15 mouse cellular contexts compared by ENCODE assay signal in genomic region chr11:32395791-32396190, GRCm38 (mm10).
"Had no signal": no experiment of that assay in that cellular context is flagged by ENCODE, and none has a peak within 500 bp of the region (broad histone marks: within the 10 kb centered on the region; RNA-seq: fewer than 3 reads in every experiment).

No protein-coding gene starts in this region.

- H3K9ac ChIP-seq: liver, embryonic 14.5 days; lung, embryonic 15.5 days; midbrain, embryonic 12.5 days; neural tube, embryonic 13.5 days had no signal

- H3K9me3 ChIP-seq: limb, embryonic 12.5 days; lung, embryonic 15.5 days; midbrain, embryonic 12.5 days; neural tube, embryonic 13.5 days had no signal

- H3K27me3 ChIP-seq: limb, embryonic 12.5 days; lung, embryonic 15.5 days; midbrain, embryonic 12.5 days; neural tube, embryonic 13.5 days had no signal

- H3K4me2 ChIP-seq: limb, embryonic 12.5 days; lung, embryonic 15.5 days; midbrain, embryonic 12.5 days; neural tube, embryonic 13.5 days had no signal

- H3K27ac ChIP-seq: hindbrain, postnatal 0 days; left cerebral cortex, adult 2 months; limb, embryonic 12.5 days; liver, embryonic 14.5 days; lung, embryonic 15.5 days; midbrain, embryonic 12.5 days; neural tube, embryonic 13.5 days had no signal

- H3K4me3 ChIP-seq: left cerebral cortex, adult 2 months; limb, embryonic 12.5 days; lung, embryonic 15.5 days; midbrain, embryonic 12.5 days; neural tube, embryonic 13.5 days had no signal

- H3K4me1 ChIP-seq: limb, embryonic 12.5 days; lung, embryonic 15.5 days; midbrain, embryonic 12.5 days had no signal

- ATAC-seq: hindbrain, postnatal 0 days; midbrain, embryonic 16.5 days had no signal

- DNase-seq: kidney, adult 8-10 months; kidney, postnatal 10 days; retina, postnatal 1 day; right cerebral cortex, postnatal 4 days; spleen, adult 18-20 months; thymus, adult 18-20 months; thymus, postnatal 14 days had no signal
